Mouse (Mus musculus) megakaryocyte, embryonic 14.5 days (primary cell): ENCODE measurements around the gene Hhat.

Experiments
- FLI1 ChIP-seq: IDR thresholded peaks from 2 replicates; pipeline ENCODE4 v1.6.1; 2012; ENCODE audit warnings: low read length, inconsistent platforms, mixed read lengths
- GATA1 ChIP-seq: IDR thresholded peaks from 3 replicates; pipeline ENCODE4 v1.6.1; 2012; ENCODE audit warnings: mixed read lengths, low read length, inconsistent platforms, borderline replicate concordance

DNA sequence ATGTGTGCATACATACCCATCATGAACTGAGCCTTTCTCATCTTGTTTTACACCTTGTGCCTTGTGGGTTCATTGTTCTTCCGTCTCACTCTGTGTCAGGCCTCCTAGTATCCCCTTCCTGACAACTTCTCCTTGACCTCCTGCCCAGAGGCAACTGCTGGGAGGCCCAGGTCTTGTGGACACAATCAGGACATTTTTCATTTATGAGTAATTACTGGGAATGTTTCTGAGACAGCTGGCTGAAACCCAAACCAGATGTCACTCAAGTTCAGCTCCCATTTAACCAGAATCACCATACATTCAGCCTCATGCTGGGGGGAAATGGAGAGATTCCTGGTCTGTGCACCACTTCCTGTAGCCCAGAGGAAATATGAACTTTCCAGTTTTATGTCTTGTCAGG, 316.5 kb downstream of the Hhat start:
- no peak for TF ChIP-seq GATA1
- no peak for TF ChIP-seq FLI1
